Mouse (Mus musculus): ENCODE results near the gene Enpp4. TPM values are rescaled to one million over a fixed set of nuclear protein-coding genes. Genes with fewer than 3 reads are reported as not detected.

Enpp4 gene
- 4.0 TPM for polyA plus RNA-seq (2015; fragmentation: Illumina TruSeq; extraction: RNeasy Lipid Tissue Mini Kit (QIAGEN cat#74804); ENCODE audit: insufficient read depth, low read depth, low replicate concordance)

DNA sequence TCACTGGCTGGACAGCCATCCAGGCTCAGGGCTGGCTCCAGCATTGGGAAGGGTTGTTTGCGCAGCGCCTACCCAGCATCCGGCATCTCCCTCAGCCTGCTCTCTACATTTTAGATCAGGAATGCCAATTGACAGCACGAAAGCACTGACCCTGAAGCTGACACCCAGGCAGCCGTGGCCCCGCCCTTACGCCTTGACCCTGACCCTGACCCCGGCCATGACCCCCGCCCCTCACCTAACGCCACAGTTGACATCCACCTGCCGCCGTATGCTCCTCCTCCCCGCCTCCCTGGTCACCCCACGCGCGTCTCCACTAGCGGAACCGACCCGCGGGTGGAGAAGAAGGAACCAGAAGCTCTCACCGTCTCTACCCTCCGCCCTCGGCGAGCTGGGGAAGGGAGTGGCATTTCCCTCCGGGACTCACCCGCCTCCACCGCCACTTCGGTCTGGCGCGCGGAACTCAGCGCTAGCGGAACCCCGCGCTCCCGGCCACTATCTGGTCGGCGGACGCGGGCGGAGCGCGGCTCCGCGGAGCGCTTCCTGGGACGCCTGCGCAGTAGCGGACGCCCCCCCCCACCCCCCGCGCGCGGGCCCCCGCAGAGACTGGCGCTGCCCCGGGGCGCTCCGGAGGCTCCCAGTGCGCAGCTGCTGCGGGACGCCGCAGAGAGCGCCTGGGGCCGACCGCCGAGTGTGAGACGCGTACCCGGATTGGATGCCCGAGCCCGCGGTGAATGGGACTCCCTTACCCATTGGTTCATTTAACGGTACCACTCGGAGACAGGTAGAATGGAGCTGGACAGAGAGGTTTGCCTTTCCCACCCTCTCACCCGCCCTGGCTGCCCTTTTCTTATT, at the start of gene Enpp4:
Gene Enpp4 (minus strand): TSS at position 523 of the 852 bp plus-strand sequence.

DNA sequence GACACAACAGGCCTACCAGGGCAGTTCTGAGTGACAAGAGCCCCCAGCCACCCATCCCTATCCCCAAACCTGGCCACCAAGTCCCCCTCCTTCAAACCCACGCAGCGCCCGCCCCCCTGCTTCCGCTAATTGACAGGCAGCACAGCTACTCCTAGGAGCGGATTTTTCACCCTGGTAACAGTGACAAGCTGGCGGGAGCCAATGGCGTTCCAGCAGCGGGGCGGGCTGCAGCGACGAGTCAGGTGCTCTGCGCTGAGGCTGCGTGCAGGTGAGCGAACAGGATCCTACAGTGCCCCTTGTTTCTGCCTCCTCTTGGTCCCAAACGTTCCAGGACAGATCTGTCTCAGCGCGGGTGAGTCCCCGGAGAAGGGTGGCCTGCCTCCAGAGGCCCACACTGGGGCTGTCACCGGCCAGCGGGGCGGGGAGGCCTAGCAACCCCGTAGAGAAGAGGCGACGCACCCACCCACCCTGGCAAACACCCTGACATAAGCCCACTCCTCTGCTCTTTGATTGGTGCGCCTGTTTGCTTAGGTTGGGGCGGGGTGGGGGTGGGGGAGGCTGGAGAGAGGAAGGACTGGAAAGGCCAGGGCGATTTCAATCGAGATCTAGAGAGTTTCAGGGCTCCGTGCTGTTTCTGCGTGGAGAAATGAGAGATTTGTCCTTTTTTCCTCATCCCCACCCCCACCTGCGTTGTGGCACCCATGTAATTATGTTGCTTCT, 26.8 kb downstream of the Enpp4 start, which contains the start of gene Enpp5:
Gene Enpp5 (plus strand): TSS at position 183 of the 720 bp plus-strand sequence.

Other genes with a start within 250 kb of the Enpp4 start
- 13.2 TPM for gene Enpp5, start 27.0 kb downstream of the Enpp4 start, polyA plus RNA-seq (2015; fragmentation: Illumina TruSeq; extraction: RNeasy Lipid Tissue Mini Kit (QIAGEN cat#74804); ENCODE audit: insufficient read depth, low read depth, low replicate concordance)
- gene Clic5, start 82.8 kb upstream of the Enpp4 start, polyA plus RNA-seq (2015; fragmentation: Illumina TruSeq; extraction: RNeasy Lipid Tissue Mini Kit (QIAGEN cat#74804); ENCODE audit: insufficient read depth, low read depth, low replicate concordance), result 7.7 TPM

Measured in pancreas, adult 10 weeks (tissue).